Mouse (Mus musculus) embryonic facial prominence, embryonic 13.5 days (tissue): Measurements from ENCODE around the gene Tmprss12. TPM values are rescaled to one million over a fixed set of nuclear protein-coding genes. Genes with fewer than 3 reads are reported as not detected.
"Not testable (repeated sequence)": the region's sequence is repeated elsewhere in the genome, so short reads cannot be mapped to it uniquely, and the experiment has no call there.

Experiments
- ATAC-seq: fragments of 200-750 bp; cut with Nextera tagmentation; 2 replicates; pipeline ENCODE4 v1.8.0; 2017; ENCODE audit warnings: low read depth; ENCODE audit not compliant: insufficient number of reproducible peaks, insufficient read depth, low FRiP score, low TSS enrichment
- H3K27ac ChIP-seq: fragments of 300-500 bp; sonication (generic); 2 replicates; pipeline ENCODE4 v1.5.1; 2015; ENCODE audit warnings: moderate library complexity, mild to moderate bottlenecking, inconsistent platforms
- H3K27me3 ChIP-seq: fragments of 300-500 bp; sonication (generic); 2 replicates; pipeline ENCODE4 v1.6.1; 2015; ENCODE audit warnings: mild to moderate bottlenecking, inconsistent platforms
- H3K36me3 ChIP-seq: fragments of 300-500 bp; sonication (generic); 2 replicates; pipeline ENCODE4 v1.6.1; 2015; ENCODE audit warnings: mild to moderate bottlenecking, inconsistent platforms
- H3K4me1 ChIP-seq: fragments of 300-500 bp; sonication (generic); 2 replicates; pipeline ENCODE4 v1.6.1; 2015; ENCODE audit warnings: inconsistent platforms
- H3K4me2 ChIP-seq: fragments of 300-500 bp; sonication (generic); 2 replicates; pipeline ENCODE4 v1.6.1; 2015; ENCODE audit warnings: moderate library complexity, mild to moderate bottlenecking, inconsistent platforms
- H3K4me3 ChIP-seq: fragments of 300-500 bp; sonication (generic); 2 replicates; pipeline ENCODE4 v1.5.1; 2015; ENCODE audit warnings: mild to moderate bottlenecking, inconsistent platforms
- H3K9ac ChIP-seq: fragments of 300-500 bp; sonication (generic); 2 replicates; pipeline ENCODE4 v1.6.1; 2015; ENCODE audit warnings: mild to moderate bottlenecking, inconsistent platforms
- H3K9me3 ChIP-seq: fragments of 300-500 bp; sonication (generic); 2 replicates; pipeline ENCODE4 v1.6.1; 2016; ENCODE audit warnings: inconsistent platforms
- WGBS: fragments of 180-500 bp; shearing (Covaris S2); methylation state at CpG from one replicate; pipeline ENCODE4 v1.1.7; 2015; ENCODE audit warnings: mixed read lengths; 5-methylcytosine and 5-hydroxymethylcytosine counted together
- polyA plus RNA-seq: library from polyadenylated mRNA; unstranded; fragments of >200 nt; fragmentation: Nextera tagmentation; extraction: Ambion mirVana; gene quantifications from 2 replicates; pipeline ENCODE4 v1.2.1, GENCODE M21; 2015

Gene Tmprss12
- polyA plus RNA-seq, 1 experiment from 2014 or later, result not detected

DNA sequence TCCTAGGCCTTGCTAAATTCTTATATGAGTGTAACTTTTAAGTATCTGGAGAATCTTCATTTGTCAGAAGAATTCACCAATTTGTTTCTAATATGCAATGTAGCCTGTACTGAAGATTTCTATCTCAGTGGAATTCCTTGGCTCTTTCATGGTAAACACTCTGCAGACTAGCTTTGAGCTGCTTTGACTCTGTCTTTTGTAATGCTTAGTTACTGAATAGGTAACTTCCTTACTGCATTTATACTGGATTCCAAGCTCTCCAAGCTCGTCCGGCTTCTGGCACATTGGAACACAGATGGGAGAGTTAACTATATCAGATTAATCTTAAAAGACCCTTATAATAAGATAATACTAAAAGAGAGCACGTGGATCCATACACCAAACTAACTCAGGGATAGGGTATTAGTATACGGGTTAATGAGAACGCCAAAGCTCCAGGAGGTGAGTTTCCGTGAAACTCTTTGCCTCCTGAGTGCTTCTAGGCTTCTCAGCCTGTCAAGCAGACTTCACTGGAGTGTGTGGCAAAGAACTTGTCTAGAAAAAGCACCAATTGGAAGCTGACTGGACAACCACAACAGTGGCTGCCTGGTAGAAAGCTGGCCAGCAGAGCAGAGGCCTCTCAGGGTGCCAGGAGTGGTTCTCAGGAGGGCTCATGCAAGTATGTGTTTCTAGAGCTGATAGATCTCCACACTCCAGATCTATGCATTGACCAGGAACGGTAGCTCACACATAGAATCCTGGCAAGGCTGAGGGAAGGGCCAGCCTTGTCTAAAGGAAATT is 21.8 kb upstream of the Tmprss12 start:
- Histone ChIP-seq H3K36me3 (peaks cover 68% of the 10 kb centered on the region), H3K4me2 (no peak overlapping the region), H3K4me1 (no peaks in the 10 kb centered on the region; the same call in 1 of the 2 replicates), H3K27ac (no peak overlapping the region), H3K27me3 (no peaks in the 10 kb centered on the region), H3K9me3 (no peaks in the 10 kb centered on the region), H3K9ac (no peak overlapping the region), H3K4me3 (no peak overlapping the region)
- ATAC-seq, result no peak
- WGBS, result 93% methylated on average over 7 of the region's 7 CpGs

DNA sequence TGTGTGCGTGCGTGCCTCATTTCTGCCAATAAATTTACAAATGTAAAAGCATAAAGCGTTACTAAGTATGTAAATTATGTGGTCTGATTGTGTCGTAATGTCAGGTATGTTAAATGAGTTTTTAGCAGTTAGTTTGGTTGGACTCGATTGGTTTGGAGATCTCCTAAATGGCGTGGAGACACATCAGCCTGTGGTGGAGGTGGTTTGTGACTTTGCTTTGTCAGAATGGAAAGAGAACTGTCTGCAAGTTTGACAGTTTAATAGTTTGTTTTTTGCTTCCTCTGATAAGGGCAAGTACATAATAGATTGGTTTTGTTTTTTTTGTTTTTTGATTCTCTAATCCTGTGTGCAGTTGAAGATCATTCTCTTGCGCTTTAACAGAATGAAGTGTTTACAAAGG is 20.3 kb upstream of the Tmprss12 start:
- H3K4me2 ChIP-seq, H3K4me1 ChIP-seq, H3K27ac ChIP-seq, H3K9ac ChIP-seq, H3K9me3 ChIP-seq, H3K4me3 ChIP-seq, H3K27me3 ChIP-seq, ATAC-seq: not testable (repeated sequence)
- peaks cover 53% of the 10 kb centered on the region for H3K36me3 ChIP-seq
- 83% methylated on average over 4 of the region's 7 CpGs for WGBS

DNA sequence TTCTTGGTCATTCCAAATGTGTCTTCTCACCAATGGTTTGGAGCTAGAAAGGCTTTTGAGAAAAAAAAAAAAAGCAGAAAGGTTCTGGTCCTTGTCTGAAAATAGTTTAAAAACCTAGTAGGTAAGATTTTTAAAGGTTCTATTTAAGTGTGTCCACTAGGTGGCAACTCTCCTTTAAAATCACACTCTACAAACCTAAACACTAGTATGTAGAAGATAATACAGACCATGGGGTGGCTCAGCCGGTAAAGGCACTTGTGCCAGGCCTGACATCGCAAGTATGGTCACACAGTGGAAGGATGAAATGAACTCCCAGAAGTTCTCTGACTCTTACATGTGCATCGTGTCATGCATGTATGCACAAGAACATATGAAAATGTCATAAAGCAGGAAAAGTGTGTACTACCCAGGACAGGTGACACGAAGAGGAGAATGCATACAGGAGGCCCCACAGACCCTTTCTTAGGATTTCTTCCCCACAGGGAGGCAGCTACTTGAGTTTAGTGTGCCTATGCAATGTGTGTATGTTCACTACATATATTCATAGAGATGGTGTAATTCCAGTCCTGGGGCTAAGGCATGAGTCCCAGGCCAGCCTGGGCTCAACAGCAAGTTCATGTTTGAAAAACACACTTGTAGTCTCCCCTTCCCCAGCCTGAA is 17.3 kb upstream of the Tmprss12 start:
- WGBS, result 19% methylated on average over 4 of the region's 4 CpGs
- no peak for ATAC-seq

DNA sequence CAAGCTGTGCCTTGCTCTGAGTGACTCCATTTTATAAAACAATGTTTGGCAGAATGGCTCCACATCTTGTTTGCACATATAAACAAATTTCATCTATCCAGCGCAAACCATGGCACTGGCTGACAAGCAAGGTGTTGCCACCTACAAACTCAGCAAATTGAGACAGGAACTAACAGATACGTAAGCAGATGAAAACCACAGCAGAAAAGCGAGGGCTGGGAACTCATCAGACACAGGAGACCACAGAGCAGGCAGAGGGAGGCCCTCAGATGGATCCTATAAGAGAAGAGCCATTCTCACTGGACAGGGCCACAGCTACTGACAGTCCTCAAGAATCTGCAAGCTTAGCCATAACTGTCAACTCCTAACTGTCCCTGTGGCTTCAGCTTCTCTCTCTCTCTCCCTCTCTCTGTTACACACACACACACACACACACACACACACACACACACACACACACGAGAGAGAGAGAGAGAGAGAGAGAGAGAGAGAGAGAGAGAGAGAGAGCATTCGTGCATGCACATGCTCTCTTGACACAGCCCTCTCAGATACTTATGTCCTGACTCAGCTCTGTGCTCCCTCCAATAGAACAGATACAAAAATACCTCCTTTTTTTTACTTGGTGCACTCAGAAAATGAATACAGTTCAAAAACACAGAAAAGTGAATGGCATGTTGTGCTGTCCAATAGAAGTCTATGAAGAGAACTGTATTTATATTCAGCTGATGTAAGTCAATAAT is 14.9 kb upstream of the Tmprss12 start:
- Histone ChIP-seq H3K27me3 (peaks cover 7% of the 10 kb centered on the region), H3K9ac (no peak overlapping the region), H3K36me3 (peaks cover 12% of the 10 kb centered on the region), H3K4me2 (no peak overlapping the region), H3K4me3 (no peak overlapping the region), H3K9me3 (no peaks in the 10 kb centered on the region), H3K4me1 (no peaks in the 10 kb centered on the region; the same call in 1 of the 2 replicates), H3K27ac (no peak overlapping the region)
- ATAC-seq, result no peak
- WGBS, result 76% methylated on average over 4 of the region's 5 CpGs

More for the DNA sequence above, 17.3 kb upstream of the Tmprss12 start:
- Histone ChIP-seq H3K4me3 (no peak overlapping the region), H3K4me1 (no peaks in the 10 kb centered on the region; the same call in 1 of the 2 replicates), H3K9ac (no peak overlapping the region), H3K27ac (no peak overlapping the region), H3K27me3 (no peaks in the 10 kb centered on the region), H3K9me3 (no peaks in the 10 kb centered on the region), H3K4me2 (no peak overlapping the region), H3K36me3 (peaks cover 24% of the 10 kb centered on the region)

DNA sequence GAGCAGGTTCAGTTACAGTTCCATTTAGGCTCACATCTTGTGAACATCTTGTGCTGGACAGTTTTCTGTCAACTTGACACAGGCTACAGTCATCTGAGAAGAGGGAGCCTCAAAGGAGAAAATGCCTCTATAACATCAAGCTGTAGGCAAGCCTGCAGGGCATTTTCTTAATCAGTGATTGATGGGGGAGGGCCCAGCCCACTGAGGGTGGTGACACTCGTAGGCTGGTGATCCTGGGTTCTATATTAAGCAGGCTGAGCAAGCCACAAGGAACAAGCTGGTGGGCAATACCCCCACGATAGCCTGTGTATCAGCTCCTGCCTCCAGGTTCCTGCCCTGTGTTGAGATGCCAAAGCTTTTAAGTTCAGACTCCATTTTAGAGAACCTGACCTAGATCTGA is 11.7 kb upstream of the Tmprss12 start:
- H3K36me3 ChIP-seq, result no peaks in the 10 kb centered on the region
- no peak overlapping the region for H3K9ac ChIP-seq
- ATAC-seq, result no peak
- H3K27ac ChIP-seq, result no peak overlapping the region
- H3K27me3 ChIP-seq, result peaks cover 11% of the 10 kb centered on the region
- no peak overlapping the region for H3K4me3 ChIP-seq
- no peaks in the 10 kb centered on the region for H3K9me3 ChIP-seq
- H3K4me2 ChIP-seq, result no peak overlapping the region
- no peaks in the 10 kb centered on the region for H3K4me1 ChIP-seq
- WGBS, result 54% methylated on average over 2 of the region's 2 CpGs

DNA sequence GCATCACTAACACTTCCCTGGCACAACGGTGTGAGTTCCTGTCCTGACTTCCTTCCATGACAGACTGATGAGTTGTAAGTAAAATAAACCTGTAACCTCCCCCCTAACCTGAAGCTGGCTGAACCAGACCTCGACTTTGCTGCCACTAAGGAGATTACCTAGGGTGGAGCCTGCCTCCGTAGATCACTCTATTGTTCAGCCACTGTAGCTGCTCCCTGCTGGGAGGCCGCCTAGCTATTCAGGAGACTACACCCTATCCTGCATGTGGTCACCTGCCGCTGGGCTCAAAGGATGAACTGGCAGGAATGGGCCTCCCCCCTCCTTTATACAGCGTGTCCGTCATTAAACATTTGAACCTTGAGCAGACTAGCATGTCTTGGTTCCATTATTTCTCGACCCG is 10.9 kb upstream of the Tmprss12 start:
- Histone ChIP-seq H3K4me1 (no peaks in the 10 kb centered on the region), H3K36me3 (no peaks in the 10 kb centered on the region), H3K4me3 (no peak overlapping the region), H3K27ac (no peak overlapping the region), H3K9me3 (no peaks in the 10 kb centered on the region), H3K9ac (no peak overlapping the region), H3K4me2 (no peak overlapping the region), H3K27me3 (peaks cover 11% of the 10 kb centered on the region)
- ATAC-seq, result no peak
- WGBS, result 18% methylated on average over 9 of the region's 9 CpGs

DNA sequence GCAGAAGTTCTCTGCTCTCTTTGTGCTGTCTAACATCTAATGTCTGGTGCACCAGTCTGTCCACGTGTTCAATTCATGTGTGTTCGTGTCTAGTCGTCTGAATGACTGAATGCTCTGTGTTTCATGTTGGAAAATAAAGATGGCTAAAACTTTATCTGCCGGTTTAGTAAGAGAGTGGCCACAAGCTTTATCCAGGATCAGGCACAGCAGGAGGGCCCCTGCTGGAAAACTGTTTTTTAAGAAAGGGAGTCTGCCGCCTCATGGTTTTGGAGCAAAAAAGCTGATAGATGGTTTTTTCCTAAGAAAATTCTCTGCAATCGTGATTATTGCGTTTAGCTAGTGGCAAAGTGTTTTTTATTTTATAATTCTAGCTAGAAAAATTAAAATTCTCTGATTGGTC is 10.0 kb upstream of the Tmprss12 start:
- H3K27ac ChIP-seq, ATAC-seq, H3K4me2 ChIP-seq, H3K9ac ChIP-seq, H3K36me3 ChIP-seq, H3K9me3 ChIP-seq, H3K4me3 ChIP-seq, H3K4me1 ChIP-seq: not testable (repeated sequence)
- peaks cover 11% of the 10 kb centered on the region for H3K27me3 ChIP-seq
- WGBS, result 32% methylated on average over 7 of the region's 7 CpGs

DNA sequence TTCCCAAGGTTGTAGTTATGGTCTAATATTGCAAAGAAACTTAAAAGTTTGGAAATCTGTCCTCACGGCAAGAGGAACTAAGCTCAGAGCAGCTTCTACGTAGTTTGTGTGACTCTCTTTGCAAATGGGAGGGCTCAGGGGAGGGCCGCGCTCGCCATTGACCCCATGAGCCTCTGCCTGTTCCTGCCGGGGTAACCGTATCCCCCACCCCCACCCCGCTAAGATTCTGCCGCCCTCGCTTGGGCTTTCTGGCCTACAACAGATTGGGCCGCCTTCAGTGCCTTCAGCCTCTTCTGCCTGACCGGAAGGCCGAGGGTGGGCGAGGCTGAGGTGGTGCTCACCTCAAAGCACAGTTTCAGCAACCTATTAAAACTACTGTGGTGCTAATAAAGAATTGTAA is 9.2 kb upstream of the Tmprss12 start:
- ATAC-seq, result no peak
- Histone ChIP-seq H3K4me1 (no peaks in the 10 kb centered on the region), H3K27me3 (peaks cover 11% of the 10 kb centered on the region), H3K4me2 (no peak overlapping the region), H3K4me3 (no peak overlapping the region), H3K27ac (no peak overlapping the region), H3K9ac (no peak overlapping the region), H3K9me3 (no peaks in the 10 kb centered on the region), H3K36me3 (no peaks in the 10 kb centered on the region)
- 69% methylated on average over 14 of the region's 14 CpGs for WGBS

DNA sequence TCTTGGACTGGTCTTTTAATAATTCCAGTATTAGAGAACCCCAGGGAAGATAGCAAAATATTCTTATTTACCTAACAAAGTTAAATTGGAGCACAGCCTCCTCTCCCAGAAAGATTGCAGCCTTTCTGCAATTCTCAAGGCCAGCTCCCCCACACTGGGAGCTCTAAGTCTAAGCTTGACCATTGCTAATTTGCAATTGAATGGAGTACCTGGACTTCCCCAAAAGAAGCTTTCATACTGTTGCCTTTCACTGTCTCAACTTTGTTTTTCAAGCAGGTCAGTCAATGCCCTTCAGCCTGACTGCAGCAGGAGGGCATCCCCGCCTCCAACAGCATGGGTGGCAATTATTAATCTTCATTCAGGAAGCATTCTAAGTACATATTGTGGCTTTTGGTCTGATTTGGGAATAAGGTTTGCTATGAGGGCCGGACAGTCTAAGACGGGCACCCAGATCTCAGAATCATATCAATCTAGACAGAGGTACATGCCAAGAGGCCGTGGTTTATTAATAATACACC is 6.8 kb upstream of the Tmprss12 start:
- H3K4me2 ChIP-seq, ATAC-seq, H3K36me3 ChIP-seq, H3K4me1 ChIP-seq, H3K9me3 ChIP-seq, H3K27ac ChIP-seq, H3K4me3 ChIP-seq, H3K9ac ChIP-seq: not testable (repeated sequence)
- peaks cover 11% of the 10 kb centered on the region for H3K27me3 ChIP-seq
- WGBS, result 92% methylated on average over 4 of the region's 4 CpGs

DNA sequence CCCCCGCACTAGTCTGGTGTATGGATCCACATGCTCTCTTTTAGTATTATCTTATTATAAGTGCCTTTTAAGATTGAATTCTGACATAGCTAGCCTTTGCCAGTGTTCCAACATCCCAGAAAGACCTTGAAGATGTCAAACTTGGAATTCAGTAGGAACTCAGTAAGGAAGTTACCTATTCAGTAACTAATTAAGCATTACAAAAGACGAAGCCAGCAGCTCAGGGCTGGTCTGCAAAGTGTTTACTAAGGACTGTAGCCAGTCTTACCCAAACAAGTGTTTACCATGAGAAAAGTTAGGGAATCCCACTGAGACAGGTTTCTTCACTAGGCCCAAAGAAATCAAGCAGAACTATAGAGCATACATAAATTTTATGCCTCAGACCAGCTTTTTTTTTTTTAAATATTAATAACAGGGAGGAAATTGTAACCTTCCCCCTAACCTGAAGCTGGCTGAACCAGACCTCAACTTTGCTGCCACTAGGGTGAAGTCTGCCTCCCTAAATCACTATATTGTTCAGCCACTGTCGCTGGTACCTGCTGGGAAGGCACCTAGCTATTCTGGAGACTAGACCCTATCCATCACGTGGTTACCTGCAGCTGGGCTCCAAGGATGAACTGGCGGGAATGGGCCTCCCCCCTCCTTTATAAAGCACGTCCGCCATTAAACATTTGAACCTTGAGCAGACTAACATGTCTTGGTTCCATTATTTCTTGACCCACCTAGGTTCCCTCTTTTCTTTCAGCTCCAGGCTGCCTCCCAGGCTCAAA is 5.7 kb upstream of the Tmprss12 start:
- Histone ChIP-seq H3K9me3 (no peaks in the 10 kb centered on the region), H3K4me1 (no peaks in the 10 kb centered on the region), H3K4me3 (no peak overlapping the region), H3K27ac (no peak overlapping the region), H3K4me2 (no peak overlapping the region), H3K36me3 (no peaks in the 10 kb centered on the region), H3K27me3 (peaks cover 3% of the 10 kb centered on the region; the same call in 1 of the 2 replicates), H3K9ac (no peak overlapping the region)
- no peak for ATAC-seq
- 87% methylated on average over 7 of the region's 7 CpGs for WGBS

DNA sequence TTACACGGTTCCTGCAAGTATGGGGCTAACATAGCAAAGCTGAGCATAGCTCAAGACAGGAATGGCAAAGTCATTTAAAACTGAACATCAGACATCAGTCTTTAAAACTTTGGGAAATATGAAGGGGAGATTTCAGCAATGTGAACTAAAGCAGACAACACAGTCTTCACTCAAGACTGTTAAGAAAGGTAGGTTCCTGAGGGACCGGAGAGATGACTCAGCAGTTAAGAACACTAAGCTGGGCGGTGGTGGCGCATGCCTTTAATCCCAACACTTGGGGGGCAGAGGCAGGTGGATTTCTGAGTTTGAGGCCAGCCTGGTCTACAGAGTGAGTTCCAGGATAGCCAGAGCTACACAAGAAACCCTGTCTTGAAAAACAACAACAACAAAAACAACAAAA is 4.2 kb upstream of the Tmprss12 start:
- Histone ChIP-seq H3K27ac (no peak overlapping the region), H3K9ac (no peak overlapping the region), H3K4me2 (no peak overlapping the region), H3K4me1 (no peaks in the 10 kb centered on the region), H3K4me3 (no peak overlapping the region), H3K9me3 (no peaks in the 10 kb centered on the region), H3K36me3 (no peaks in the 10 kb centered on the region), H3K27me3 (0 out of 2 replicates have a peak, but pooled peaks cover 2% of the 10 kb centered on the region)
- WGBS, result 92% methylated on average over 4 of the region's 4 CpGs
- no peak for ATAC-seq
